Mouse (Mus musculus): ENCODE measurements around the gene Sema7a.

- TF ChIP-seq ZC3H11A (IDR thresholded peaks at IDR 0.05; ENCODE audit: borderline replicate concordance, low read depth, low read length), result no peak
- TF ChIP-seq CHD2 (IDR thresholded peaks at IDR 0.05; ENCODE audit: low read depth, low read length), result no peak
- no peak for TF ChIP-seq ZNF384 (IDR thresholded peaks at IDR 0.05; ENCODE audit: low read depth, low read length)
- no peak for TF ChIP-seq MAFK (IDR thresholded peaks at IDR 0.05; ENCODE audit: insufficient read depth, low read depth, low read length)
Measured at GRCm38 (mm10) chr9:57969736-57970495, 30.0 kb downstream of the Sema7a start.

Data from ES-E14 (cell line).